Mouse (Mus musculus): ENCODE measurements at regions not wholly inside any gene's neighbourhood (a gene's known extent, or its start where the extent isn't known, plus 50 kb on each side); places are given as distances from the start of the nearest gene placed in this dataset.

DNA sequence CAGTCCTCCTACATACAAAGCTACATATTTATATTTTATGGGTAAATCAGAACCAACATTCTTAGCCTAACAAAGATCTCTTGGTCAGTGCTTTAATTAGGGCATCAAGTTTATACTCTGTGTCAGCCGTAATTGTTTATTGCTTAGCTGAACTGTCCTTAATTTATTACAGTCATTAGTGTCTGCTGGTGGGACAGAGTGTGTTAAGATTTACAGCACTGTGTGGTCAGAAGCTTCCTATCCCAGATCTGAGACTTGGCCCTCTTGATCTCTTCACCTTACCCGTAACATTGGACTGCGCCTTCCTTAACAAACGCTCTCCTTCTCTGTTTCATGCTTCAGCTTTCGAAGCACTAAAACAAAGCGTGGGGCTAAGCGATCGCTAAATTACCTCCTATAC lies 75.9 kb downstream of the Ccdc54 start:
- Histone ChIP-seq H3K9ac (ENCODE audit: low read length) (no peak overlapping the region), H3K4me3 (ENCODE audit: low read length) (no peak overlapping the region), H3K27ac (ENCODE audit: low read length) (no peak overlapping the region), H3K4me1 (ENCODE audit: control insufficient read depth, insufficient read depth, low read length) (peaks cover 5% of the 10 kb centered on the region; the same call in 1 of the 2 replicates), H3K36me3 (ENCODE audit: control insufficient read depth, insufficient read depth) (no peaks in the 10 kb centered on the region), H3K27me3 (ENCODE audit: control insufficient read depth, insufficient read depth, low read length) (no peaks in the 10 kb centered on the region), H3K9me3 (replicated peaks; ENCODE audit: control insufficient read depth, low read length) (no peaks in the 10 kb centered on the region), H3K4me2 (ENCODE audit: low read depth, low read length) (no peak overlapping the region)
- ATAC-seq (replicated peaks; ENCODE audit: extremely low read depth, insufficient read depth, low FRiP score): no peak
- WGBS: 94% methylated on average over 8 of the region's 8 CpGs

- H3K9me3 ChIP-seq (replicated peaks; ENCODE audit: control insufficient read depth, low read length): no peaks in the 10 kb centered on the region
- H3K27ac ChIP-seq (ENCODE audit: low read length): no peak overlapping the region
- ATAC-seq (replicated peaks; ENCODE audit: extremely low read depth, insufficient read depth, low FRiP score): no peak
- no peaks in the 10 kb centered on the region for H3K27me3 ChIP-seq (ENCODE audit: control insufficient read depth, insufficient read depth, low read length)
- whole genome bisulfite sequencing: 48% methylated on average over 3 of the region's 3 CpGs
- peaks cover 2% of the 10 kb centered on the region; the same call in 1 of the 2 replicates for H3K4me1 ChIP-seq (ENCODE audit: control insufficient read depth, insufficient read depth, low read length)
- no peak overlapping the region for H3K4me3 ChIP-seq (ENCODE audit: low read length)
- H3K9ac ChIP-seq (ENCODE audit: low read length): no peak overlapping the region
- no peak overlapping the region for H3K4me2 ChIP-seq (ENCODE audit: low read depth, low read length)
- H3K36me3 ChIP-seq (ENCODE audit: control insufficient read depth, insufficient read depth): no peaks in the 10 kb centered on the region
These were observed 78.9 kb downstream of the Ccdc54 start for GRCm38 (mm10) chr16:50512080-50512479.

- Histone ChIP-seq H3K27ac (ENCODE audit: low read length) (no peak overlapping the region), H3K4me1 (ENCODE audit: control insufficient read depth, insufficient read depth, low read length) (no peaks in the 10 kb centered on the region), H3K36me3 (ENCODE audit: control insufficient read depth, insufficient read depth) (no peaks in the 10 kb centered on the region), H3K27me3 (ENCODE audit: control insufficient read depth, insufficient read depth, low read length) (no peaks in the 10 kb centered on the region), H3K9ac (ENCODE audit: low read length) (no peak overlapping the region), H3K4me3 (ENCODE audit: low read length) (no peak overlapping the region), H3K9me3 (replicated peaks; ENCODE audit: control insufficient read depth, low read length) (no peaks in the 10 kb centered on the region), H3K4me2 (ENCODE audit: low read depth, low read length) (no peak overlapping the region)
- WGBS: 62% methylated on average over 4 of the region's 4 CpGs
- no peak for ATAC-seq (replicated peaks; ENCODE audit: extremely low read depth, insufficient read depth, low FRiP score)
These were observed 77.3 kb upstream of the Bbx start for GRCm38 (mm10) chr16:50509529-50509895.

DNA sequence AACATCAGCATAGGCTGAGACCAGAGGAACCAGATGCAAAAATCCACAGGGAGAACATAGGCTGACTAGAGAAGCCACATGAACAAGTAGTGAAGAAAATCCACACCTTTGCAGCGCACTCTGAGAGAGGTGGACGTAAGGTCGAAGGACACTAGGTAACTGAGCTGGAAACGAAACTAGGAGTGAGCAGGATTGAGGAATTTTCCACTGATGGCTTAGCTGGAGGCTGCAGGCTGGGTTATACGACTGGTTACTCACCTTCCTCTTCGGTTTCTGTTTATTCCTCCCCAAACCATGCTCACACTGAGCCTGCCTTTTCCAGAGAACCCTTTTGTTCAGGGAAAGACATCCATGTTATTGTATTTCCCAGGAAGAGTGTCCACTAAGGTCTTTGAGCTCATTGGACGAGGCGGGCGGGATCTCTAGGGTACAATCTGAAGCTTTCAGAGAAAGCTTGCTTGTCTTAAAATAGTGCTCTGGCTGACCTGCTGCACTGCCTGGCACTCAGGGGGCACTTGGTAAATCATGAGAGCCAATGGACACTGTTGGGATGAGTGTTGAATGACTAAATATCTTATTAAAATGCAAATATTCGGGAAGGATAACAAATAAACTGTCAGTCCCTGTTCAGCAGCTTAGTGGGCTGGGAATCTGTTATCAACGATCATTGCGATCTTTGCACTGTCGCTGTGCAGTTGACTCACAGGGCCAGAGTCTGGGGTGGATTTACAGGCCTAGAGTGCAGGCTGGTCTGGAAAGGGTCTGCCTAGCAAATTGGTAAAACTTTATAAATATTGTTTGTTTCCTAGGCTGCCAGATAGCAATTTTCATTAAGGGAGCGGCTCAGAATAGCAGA lies 76.7 kb upstream of the Bbx start:
- Histone ChIP-seq H3K4me3 (ENCODE audit: low read length) (no peak overlapping the region), H3K9ac (ENCODE audit: low read length) (no peak overlapping the region), H3K4me1 (ENCODE audit: control insufficient read depth, insufficient read depth, low read length) (no peaks in the 10 kb centered on the region), H3K9me3 (replicated peaks; ENCODE audit: control insufficient read depth, low read length) (no peaks in the 10 kb centered on the region), H3K27me3 (ENCODE audit: control insufficient read depth, insufficient read depth, low read length) (no peaks in the 10 kb centered on the region), H3K4me2 (ENCODE audit: low read depth, low read length) (no peak overlapping the region), H3K36me3 (ENCODE audit: control insufficient read depth, insufficient read depth) (no peaks in the 10 kb centered on the region), H3K27ac (ENCODE audit: low read length) (no peak overlapping the region)
- WGBS: 73% methylated on average over 14 of the region's 14 CpGs
- no peak for ATAC-seq (replicated peaks; ENCODE audit: extremely low read depth, insufficient read depth, low FRiP score)

DNA sequence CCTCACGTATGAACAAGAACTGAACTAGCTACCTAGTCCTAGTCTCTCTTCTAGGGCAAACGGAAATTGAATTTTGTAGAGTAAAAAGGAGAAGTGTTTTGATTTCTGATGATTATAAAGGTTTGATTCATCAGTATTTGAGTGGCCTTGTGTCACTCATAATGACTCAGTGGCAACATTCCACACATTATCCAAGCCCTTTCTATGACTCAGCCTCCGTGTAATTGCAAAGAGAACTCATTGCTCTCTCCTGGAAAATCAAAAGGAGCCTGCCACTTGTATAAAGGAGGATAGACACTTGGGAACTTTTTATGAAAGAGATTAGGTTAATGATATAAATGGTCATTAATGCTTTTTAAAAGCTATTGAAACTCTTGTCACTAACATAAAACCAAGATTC lies 72.4 kb upstream of the Bbx start:
- Histone ChIP-seq H3K9ac (ENCODE audit: low read length) (no peak overlapping the region), H3K4me2 (ENCODE audit: low read depth, low read length) (no peak overlapping the region), H3K4me3 (ENCODE audit: low read length) (no peak overlapping the region), H3K27me3 (ENCODE audit: control insufficient read depth, insufficient read depth, low read length) (no peaks in the 10 kb centered on the region), H3K9me3 (replicated peaks; ENCODE audit: control insufficient read depth, low read length) (no peaks in the 10 kb centered on the region), H3K4me1 (ENCODE audit: control insufficient read depth, insufficient read depth, low read length) (no peaks in the 10 kb centered on the region), H3K36me3 (ENCODE audit: control insufficient read depth, insufficient read depth) (no peaks in the 10 kb centered on the region), H3K27ac (ENCODE audit: low read length) (no peak overlapping the region)
- no peak for ATAC-seq (replicated peaks; ENCODE audit: extremely low read depth, insufficient read depth, low FRiP score)
- 66% methylated on average over 3 of the region's 3 CpGs for WGBS

DNA sequence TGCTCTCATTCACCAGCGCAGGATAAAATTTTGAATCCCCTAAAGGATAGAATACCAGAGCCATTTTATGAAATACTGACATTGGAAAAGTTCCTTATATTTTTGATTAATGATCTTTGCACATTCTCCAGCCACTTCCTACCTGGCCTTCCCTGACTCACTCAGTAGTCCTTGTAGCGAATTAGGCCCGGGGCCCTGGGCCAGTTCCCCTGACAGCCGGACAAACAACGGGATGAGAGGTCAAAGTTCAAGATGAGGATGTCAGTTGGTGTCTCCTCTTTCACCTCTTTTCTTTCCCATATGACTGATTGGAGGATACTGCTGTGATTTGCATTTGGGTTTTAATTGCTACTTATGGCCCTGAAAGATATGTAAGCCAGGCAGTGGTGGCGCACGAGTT lies 66.7 kb upstream of the Bbx start:
- Histone ChIP-seq H3K36me3 (ENCODE audit: control insufficient read depth, insufficient read depth) (no peaks in the 10 kb centered on the region), H3K4me1 (ENCODE audit: control insufficient read depth, insufficient read depth, low read length) (no peaks in the 10 kb centered on the region), H3K9ac (ENCODE audit: low read length) (no peak overlapping the region), H3K4me2 (ENCODE audit: low read depth, low read length) (no peak overlapping the region), H3K27ac (ENCODE audit: low read length) (no peak overlapping the region), H3K9me3 (replicated peaks; ENCODE audit: control insufficient read depth, low read length) (no peaks in the 10 kb centered on the region), H3K27me3 (ENCODE audit: control insufficient read depth, insufficient read depth, low read length) (no peaks in the 10 kb centered on the region), H3K4me3 (ENCODE audit: low read length) (no peak overlapping the region)
- ATAC-seq (replicated peaks; ENCODE audit: extremely low read depth, insufficient read depth, low FRiP score): no peak
- 63% methylated on average over 7 of the region's 7 CpGs for WGBS

DNA sequence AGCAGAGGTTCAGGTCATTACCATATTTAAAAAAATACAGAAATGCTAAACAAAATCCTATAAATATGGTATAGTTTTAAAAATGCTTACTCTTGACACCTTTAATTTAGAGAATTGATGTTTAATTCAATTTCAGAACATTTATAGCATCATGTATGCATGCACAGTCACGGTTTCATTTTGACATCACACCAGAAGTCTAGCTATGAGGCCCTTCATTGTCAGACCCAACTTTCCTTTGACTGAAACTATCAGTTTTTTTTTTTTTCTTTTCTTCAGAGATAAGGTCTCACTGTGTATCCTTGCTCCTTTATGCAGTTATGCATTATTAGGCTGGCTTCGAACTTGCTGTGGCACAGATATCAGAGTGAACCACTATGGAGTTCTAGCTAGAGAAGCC lies 61.5 kb upstream of the Bbx start:
- H3K9me3 ChIP-seq (replicated peaks; ENCODE audit: control insufficient read depth, low read length): no peaks in the 10 kb centered on the region
- no peaks in the 10 kb centered on the region for H3K27me3 ChIP-seq (ENCODE audit: control insufficient read depth, insufficient read depth, low read length)
- H3K4me3 ChIP-seq (ENCODE audit: low read length): no peak overlapping the region
- no peak for ATAC-seq (replicated peaks; ENCODE audit: extremely low read depth, insufficient read depth, low FRiP score)
- no peak overlapping the region for H3K4me2 ChIP-seq (ENCODE audit: low read depth, low read length)
- H3K4me1 ChIP-seq (ENCODE audit: control insufficient read depth, insufficient read depth, low read length): no peaks in the 10 kb centered on the region
- H3K9ac ChIP-seq (ENCODE audit: low read length): no peak overlapping the region
- H3K27ac ChIP-seq (ENCODE audit: low read length): no peak overlapping the region
- WGBS: 91% methylated on average over 2 of the region's 2 CpGs
- no peaks in the 10 kb centered on the region for H3K36me3 ChIP-seq (ENCODE audit: control insufficient read depth, insufficient read depth)

- WGBS: 74% methylated on average over 6 of the region's 6 CpGs
- Histone ChIP-seq H3K4me2 (ENCODE audit: low read depth, low read length) (no peak overlapping the region), H3K27me3 (ENCODE audit: control insufficient read depth, insufficient read depth, low read length) (no peaks in the 10 kb centered on the region), H3K4me3 (ENCODE audit: low read length) (no peak overlapping the region), H3K9ac (ENCODE audit: low read length) (no peak overlapping the region), H3K27ac (ENCODE audit: low read length) (no peak overlapping the region), H3K4me1 (ENCODE audit: control insufficient read depth, insufficient read depth, low read length) (no peaks in the 10 kb centered on the region), H3K9me3 (replicated peaks; ENCODE audit: control insufficient read depth, low read length) (no peaks in the 10 kb centered on the region), H3K36me3 (ENCODE audit: control insufficient read depth, insufficient read depth) (no peaks in the 10 kb centered on the region)
- ATAC-seq (replicated peaks; ENCODE audit: extremely low read depth, insufficient read depth, low FRiP score): no peak
These were observed 57.1 kb upstream of the Bbx start for GRCm38 (mm10) chr16:50489244-50489643.

DNA sequence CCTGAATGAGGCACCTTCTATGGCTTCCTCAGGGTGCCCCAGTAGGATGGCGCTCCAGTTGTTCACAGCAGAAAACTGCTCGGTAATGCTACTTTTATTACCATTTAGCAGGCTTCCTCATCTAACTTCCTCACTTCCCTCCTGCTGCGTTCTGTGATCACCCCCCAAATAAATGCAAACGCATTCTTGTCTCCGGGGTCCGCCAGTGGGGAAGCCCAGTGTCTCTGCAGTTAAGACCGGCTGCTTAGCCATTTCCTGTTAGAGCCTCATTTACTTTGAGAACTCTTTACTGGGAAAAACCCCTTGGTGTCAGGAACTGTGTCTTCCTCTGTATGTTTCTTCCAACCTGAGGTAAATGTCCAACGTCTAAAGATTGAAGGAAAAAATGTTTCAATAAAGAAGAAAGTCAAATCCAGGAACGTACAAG lies 50.2 kb upstream of the Bbx start:
- Histone ChIP-seq H3K4me1 (ENCODE audit: control insufficient read depth, insufficient read depth, low read length) (peaks cover 2% of the 10 kb centered on the region; the same call in 1 of the 2 replicates), H3K4me2 (ENCODE audit: low read depth, low read length) (peak overlapping the region; percentile 46), H3K9ac (ENCODE audit: low read length) (no peak overlapping the region), H3K4me3 (ENCODE audit: low read length) (peak overlapping the region; percentile 16), H3K36me3 (ENCODE audit: control insufficient read depth, insufficient read depth) (no peaks in the 10 kb centered on the region), H3K9me3 (replicated peaks; ENCODE audit: control insufficient read depth, low read length) (no peaks in the 10 kb centered on the region), H3K27ac (ENCODE audit: low read length) (no peak overlapping the region), H3K27me3 (ENCODE audit: control insufficient read depth, insufficient read depth, low read length) (no peaks in the 10 kb centered on the region)
- no peak for ATAC-seq (replicated peaks; ENCODE audit: extremely low read depth, insufficient read depth, low FRiP score)
- 23% methylated on average over 9 of the region's 9 CpGs for WGBS
